Mouse (Mus musculus) limb, embryonic 11.5 days (tissue): Measurements from ENCODE around the gene Pdzd7. TPM values are rescaled to one million over a fixed set of nuclear protein-coding genes. Genes with fewer than 3 reads are reported as not detected.
A peak's percentile ranks its signal among the peaks of the same experiment; 100 is the strongest.

Experiments
- ATAC-seq: fragments of 200-750 bp; cut with Nextera tagmentation; 2 replicates; pipeline ENCODE4 v1.8.0; 2017; ENCODE audit warnings: low read depth; ENCODE audit not compliant: insufficient number of reproducible peaks, low FRiP score, low TSS enrichment
- DNase-seq: peaks from one replicate; pipeline ENCODE4 v3.0.0-alpha.2; 2015; ENCODE audit warnings: low spot score
- H3K27ac ChIP-seq: fragments of 300-500 bp; sonication (generic); replicated peaks from 2 replicates; pipeline ENCODE4 v1.5.1; 2014; ENCODE audit warnings: low read depth, mild to moderate bottlenecking, low read length
- H3K27me3 ChIP-seq: fragments of 300-500 bp; sonication (generic); 2 replicates; pipeline ENCODE4 v1.6.1; 2014; ENCODE audit warnings: mild to moderate bottlenecking, low read length, mixed read lengths; ENCODE audit not compliant: control insufficient read depth, insufficient read depth
- H3K36me3 ChIP-seq: fragments of 300-500 bp; sonication (generic); 2 replicates; pipeline ENCODE4 v1.6.1; 2014; ENCODE audit warnings: mild to moderate bottlenecking, low read length, moderate library complexity, mixed read lengths; ENCODE audit not compliant: control insufficient read depth, insufficient read depth
- H3K4me1 ChIP-seq: fragments of 300-500 bp; sonication (generic); 2 replicates; pipeline ENCODE4 v1.6.1; 2014; ENCODE audit warnings: low read length, mixed read lengths; ENCODE audit not compliant: control insufficient read depth, insufficient read depth
- H3K4me2 ChIP-seq: fragments of 300-500 bp; sonication (generic); 2 replicates; pipeline ENCODE4 v1.6.1; 2014; ENCODE audit warnings: low read depth, mild to moderate bottlenecking, moderate library complexity; ENCODE audit not compliant: severe bottlenecking
- H3K4me3 ChIP-seq: fragments of 300-500 bp; sonication (generic); 2 replicates; pipeline ENCODE4 v1.5.1; 2014; ENCODE audit warnings: low read depth, low read length
- H3K9ac ChIP-seq: fragments of 300-500 bp; sonication (generic); 2 replicates; pipeline ENCODE4 v1.6.1; 2014; ENCODE audit warnings: mild to moderate bottlenecking, low read length
- H3K9me3 ChIP-seq: fragments of 300-500 bp; sonication (generic); 2 replicates; pipeline ENCODE4 v1.6.1; 2016; ENCODE audit warnings: low read length; ENCODE audit not compliant: control insufficient read depth
- WGBS: fragments of 180-500 bp; shearing (Covaris S2); extraction: QIAGEN DNeasy Blood & Tissue Kit; methylation state at CpG from one replicate; pipeline ENCODE4 v1.1.7; 2014; 5-methylcytosine and 5-hydroxymethylcytosine counted together
- polyA plus RNA-seq: library from polyadenylated mRNA; unstranded; fragments of >200 nt; fragmentation: Nextera tagmentation; extraction: Ambion mirVana; gene quantifications from 2 replicates; pipeline ENCODE4 v1.2.1, GENCODE M21; 2014

The Pdzd7 gene
- polyA plus RNA-seq, 1 experiment from 2014 or later = 0.21 TPM

GRCm38 (mm10) chr19:45030111-45030510 is 15.4 kb downstream of the Pdzd7 start:
- no peaks in the 10 kb centered on the region for H3K27me3 ChIP-seq
- no peak overlapping the region for H3K27ac ChIP-seq
- ATAC-seq (no peak), DNase-seq (peak; percentile 78)
- no peaks in the 10 kb centered on the region for H3K9me3 ChIP-seq
- no peak overlapping the region for H3K9ac ChIP-seq
- 0 out of 2 replicates have a peak, but pooled peaks cover 3% of the 10 kb centered on the region for H3K4me1 ChIP-seq
- WGBS = 26% methylated on average over 8 of the region's 8 CpGs
- H3K4me2 ChIP-seq = no peak overlapping the region
- H3K36me3 ChIP-seq = peaks cover 15% of the 10 kb centered on the region
- no peak overlapping the region for H3K4me3 ChIP-seq

- no peak for ATAC-seq
- Histone ChIP-seq H3K4me2 (no peak overlapping the region), H3K4me3 (no peak overlapping the region), H3K9ac (no peak overlapping the region), H3K27ac (no peak overlapping the region), H3K4me1 (0 out of 2 replicates have a peak, but pooled peaks cover 3% of the 10 kb centered on the region), H3K9me3 (no peaks in the 10 kb centered on the region), H3K27me3 (no peaks in the 10 kb centered on the region), H3K36me3 (peaks cover 17% of the 10 kb centered on the region)
- 56% methylated on average over 9 of the region's 9 CpGs for WGBS
- no peak for DNase-seq
Measured at GRCm38 (mm10) chr19:45029571-45029970, 15.9 kb downstream of the Pdzd7 start.

- no peak for ATAC-seq
- Histone ChIP-seq H3K9me3 (no peaks in the 10 kb centered on the region), H3K4me1 (0 out of 2 replicates have a peak, but pooled peaks cover 3% of the 10 kb centered on the region), H3K36me3 (peaks cover 23% of the 10 kb centered on the region), H3K27me3 (no peaks in the 10 kb centered on the region), H3K27ac (no peak overlapping the region), H3K4me2 (no peak overlapping the region), H3K9ac (no peak overlapping the region), H3K4me3 (no peak overlapping the region)
- DNase-seq = no peak
- 59% methylated on average over 19 of the region's 19 CpGs for WGBS
Measured at GRCm38 (mm10) chr19:45028746-45029145, 16.8 kb downstream of the Pdzd7 start.

GRCm38 (mm10) chr19:45027848-45028247 is 17.7 kb downstream of the Pdzd7 start:
- no peak for DNase-seq
- Histone ChIP-seq H3K27me3 (no peaks in the 10 kb centered on the region), H3K27ac (no peak overlapping the region), H3K4me1 (0 out of 2 replicates have a peak, but pooled peaks cover 3% of the 10 kb centered on the region), H3K9me3 (no peaks in the 10 kb centered on the region), H3K4me2 (no peak overlapping the region), H3K36me3 (peaks cover 28% of the 10 kb centered on the region), H3K4me3 (no peak overlapping the region), H3K9ac (no peak overlapping the region)
- no peak for ATAC-seq
- 94% methylated on average over 6 of the region's 6 CpGs for WGBS

GRCm38 (mm10) chr19:45026958-45027670 is 18.4 kb downstream of the Pdzd7 start:
- no peak overlapping the region for H3K9ac ChIP-seq
- no peak overlapping the region for H3K4me3 ChIP-seq
- peaks cover 31% of the 10 kb centered on the region for H3K36me3 ChIP-seq
- no peak overlapping the region for H3K27ac ChIP-seq
- DNase-seq = no peak
- no peak for ATAC-seq
- no peaks in the 10 kb centered on the region for H3K27me3 ChIP-seq
- WGBS = 78% methylated on average over 6 of the region's 6 CpGs
- H3K9me3 ChIP-seq = no peaks in the 10 kb centered on the region
- H3K4me1 ChIP-seq = 0 out of 2 replicates have a peak, but pooled peaks cover 3% of the 10 kb centered on the region
- no peak overlapping the region for H3K4me2 ChIP-seq

- Histone ChIP-seq H3K27ac (no peak overlapping the region), H3K9me3 (no peaks in the 10 kb centered on the region), H3K27me3 (no peaks in the 10 kb centered on the region), H3K4me2 (no peak overlapping the region), H3K9ac (no peak overlapping the region; the same call in 1 of the 2 replicates), H3K4me3 (no peak overlapping the region), H3K4me1 (0 out of 2 replicates have a peak, but pooled peaks cover 3% of the 10 kb centered on the region), H3K36me3 (peaks cover 31% of the 10 kb centered on the region)
- peak; percentile 55 for DNase-seq
- WGBS = 82% methylated on average over 37 of the region's 37 CpGs
- ATAC-seq = no peak
Measured at GRCm38 (mm10) chr19:45025937-45026568, 19.5 kb downstream of the Pdzd7 start.

- no peak overlapping the region for H3K27ac ChIP-seq
Measured at GRCm38 (mm10) chr19:45024775-45025174, 20.7 kb downstream of the Pdzd7 start.

GRCm38 (mm10) chr19:45023993-45024392 is 21.5 kb downstream of the Pdzd7 start:
- H3K9me3 ChIP-seq = no peaks in the 10 kb centered on the region
- H3K27me3 ChIP-seq = no peaks in the 10 kb centered on the region
- H3K4me3 ChIP-seq = no peak overlapping the region
- H3K27ac ChIP-seq = no peak overlapping the region
- H3K4me2 ChIP-seq = no peak overlapping the region
- H3K36me3 ChIP-seq = peaks cover 31% of the 10 kb centered on the region
- H3K9ac ChIP-seq = no peak overlapping the region
- ATAC-seq (no peak), DNase-seq (no peak)
- peaks cover 11% of the 10 kb centered on the region; the same call in 1 of the 2 replicates for H3K4me1 ChIP-seq
- WGBS = 89% methylated on average over 11 of the region's 11 CpGs

More at GRCm38 (mm10) chr19:45024775-45025174, 20.7 kb downstream of the Pdzd7 start:
- ATAC-seq (no peak), DNase-seq (no peak)
- H3K9me3 ChIP-seq = no peaks in the 10 kb centered on the region
- H3K4me2 ChIP-seq = no peak overlapping the region
- no peak overlapping the region for H3K4me3 ChIP-seq
- H3K27me3 ChIP-seq = no peaks in the 10 kb centered on the region
- peaks cover 31% of the 10 kb centered on the region for H3K36me3 ChIP-seq
- peaks cover 8% of the 10 kb centered on the region; the same call in 1 of the 2 replicates for H3K4me1 ChIP-seq
- WGBS = 90% methylated on average over 20 of the region's 20 CpGs
- H3K9ac ChIP-seq = no peak overlapping the region
